Mouse (Mus musculus) neural tube, embryonic 15.5 days (tissue): ENCODE measurements around the gene Naa38. TPM values are rescaled to one million over a fixed set of nuclear protein-coding genes. Genes with fewer than 3 reads are reported as not detected.

Experiments used
- ATAC-seq: fragments of 200-750 bp; cut with Nextera tagmentation; 2 replicates; pipeline ENCODE4 v1.8.0; 2017; ENCODE audit warnings: mild to moderate bottlenecking, moderate TSS enrichment, moderate library complexity; ENCODE audit not compliant: low FRiP score
- H3K27ac ChIP-seq: fragments of 300-500 bp; sonication (generic); replicated peaks from 2 replicates; pipeline ENCODE4 v1.5.1; 2015; ENCODE audit warnings: mild to moderate bottlenecking, inconsistent platforms
- H3K27me3 ChIP-seq: fragments of 300-500 bp; sonication (generic); replicated peaks from 2 replicates; pipeline ENCODE4 v1.6.1; 2015; ENCODE audit warnings: inconsistent platforms
- H3K36me3 ChIP-seq: fragments of 300-500 bp; sonication (generic); 2 replicates; pipeline ENCODE4 v1.6.1; 2015; ENCODE audit warnings: inconsistent platforms
- H3K4me1 ChIP-seq: fragments of 300-500 bp; sonication (generic); 2 replicates; pipeline ENCODE4 v1.6.1; 2015; ENCODE audit warnings: inconsistent platforms
- H3K4me2 ChIP-seq: fragments of 300-500 bp; sonication (generic); 2 replicates; pipeline ENCODE4 v1.6.1; 2015; ENCODE audit warnings: inconsistent platforms, mild to moderate bottlenecking, moderate library complexity
- H3K4me3 ChIP-seq: fragments of 300-500 bp; sonication (generic); replicated peaks from 2 replicates; pipeline ENCODE4 v1.5.1; 2015; ENCODE audit warnings: mild to moderate bottlenecking, inconsistent platforms
- H3K9ac ChIP-seq: fragments of 300-500 bp; sonication (generic); replicated peaks from 2 replicates; pipeline ENCODE4 v1.6.1; 2015; ENCODE audit warnings: mild to moderate bottlenecking, inconsistent platforms
- H3K9me3 ChIP-seq: fragments of 300-500 bp; sonication (generic); replicated peaks from 2 replicates; pipeline ENCODE4 v1.6.1; 2016; ENCODE audit warnings: inconsistent platforms
- WGBS: fragments of 180-500 bp; shearing (Covaris S2); methylation state at CpG from one replicate; pipeline ENCODE4 v1.1.7; 2015; ENCODE audit warnings: mixed read lengths; 5-methylcytosine and 5-hydroxymethylcytosine counted together
- polyA plus RNA-seq: library from polyadenylated mRNA; unstranded; fragments of >200 nt; fragmentation: Nextera tagmentation; extraction: Ambion mirVana; gene quantifications from 2 replicates; pipeline ENCODE4 v1.2.1, GENCODE M21; 2015

The Naa38 gene
- polyA plus RNA-seq, 1 experiment from 2014 or later = 132 TPM

- Histone ChIP-seq H3K4me1 (peaks cover 75% of the 10 kb centered on the region), H3K9me3 (no peaks in the 10 kb centered on the region), H3K27me3 (no peaks in the 10 kb centered on the region), H3K4me3 (peak overlapping the region; percentile 65), H3K27ac (peak overlapping the region; percentile 98), H3K36me3 (peaks cover 36% of the 10 kb centered on the region), H3K9ac (peak overlapping the region; percentile 77), H3K4me2 (peak overlapping the region; percentile 96)
- ATAC-seq = 0 out of 2 replicates have a peak, but pooled peaks have one; percentile 8
- under 1% methylated on average over 41 of the region's 41 CpGs for WGBS
These were observed 15.2 kb downstream of the Naa38 start for GRCm38 (mm10) chr11:69410310-69411072.

- H3K9me3 ChIP-seq = no peaks in the 10 kb centered on the region
- peak overlapping the region; percentile 77 for H3K9ac ChIP-seq
- peaks cover 30% of the 10 kb centered on the region for H3K36me3 ChIP-seq
- no peaks in the 10 kb centered on the region for H3K27me3 ChIP-seq
- ATAC-seq = peak; percentile 51
- H3K4me2 ChIP-seq = peak overlapping the region; percentile 96
- peaks cover 75% of the 10 kb centered on the region for H3K4me1 ChIP-seq
- peak overlapping the region; percentile 98 for H3K27ac ChIP-seq
- H3K4me3 ChIP-seq = peak overlapping the region; percentile 65
- 0% methylated on average over 26 of the region's 26 CpGs for WGBS
These were observed 15.8 kb downstream of the Naa38 start for GRCm38 (mm10) chr11:69411073-69411535.

DNA sequence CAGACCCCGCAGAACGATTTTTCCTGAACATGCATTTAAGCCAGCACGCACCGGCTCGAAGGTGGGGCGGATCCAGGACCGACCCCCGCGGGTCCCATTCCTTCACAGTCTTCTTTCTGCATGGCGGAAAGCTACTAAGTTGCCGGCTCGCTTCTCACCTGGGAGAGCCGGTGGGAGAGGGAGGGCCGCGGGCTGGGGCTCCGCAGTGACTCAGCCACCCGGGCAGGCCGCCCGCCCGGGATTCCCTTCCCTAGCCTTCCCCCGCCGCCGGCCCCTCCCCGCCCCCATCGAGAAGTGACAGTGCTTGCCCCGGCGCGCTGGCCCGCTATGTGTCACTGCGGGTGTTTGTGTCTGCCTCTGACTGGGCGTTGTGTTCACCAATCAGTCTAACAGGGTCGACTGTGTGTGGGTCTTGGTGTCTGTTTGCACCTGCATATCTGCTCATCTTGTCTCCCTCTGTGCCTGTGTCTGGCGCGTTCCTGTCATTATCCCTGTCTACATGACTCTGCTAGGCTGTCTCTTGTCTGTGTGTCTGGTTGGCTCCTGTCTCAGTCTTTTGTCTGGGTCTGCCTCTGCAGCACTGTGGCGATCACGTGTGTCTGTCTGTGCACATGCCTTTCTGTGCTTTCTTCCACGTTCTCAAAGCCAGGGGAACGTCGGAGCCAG is 16.4 kb downstream of the Naa38 start:
- Histone ChIP-seq H3K4me1 (peaks cover 77% of the 10 kb centered on the region), H3K27ac (peak overlapping the region; percentile 98), H3K27me3 (no peaks in the 10 kb centered on the region), H3K4me3 (peak overlapping the region; percentile 65), H3K36me3 (peaks cover 24% of the 10 kb centered on the region), H3K4me2 (peak overlapping the region; percentile 96), H3K9me3 (no peaks in the 10 kb centered on the region), H3K9ac (peak overlapping the region; percentile 77)
- under 1% methylated on average over 38 of the region's 39 CpGs for WGBS
- ATAC-seq = no peak

- 52% methylated on average over 7 of the region's 7 CpGs for WGBS
- peak overlapping the region; percentile 65 for H3K4me3 ChIP-seq
These were observed 17.3 kb downstream of the Naa38 start for GRCm38 (mm10) chr11:69412548-69412947.

GRCm38 (mm10) chr11:69413221-69414181 is 18.2 kb downstream of the Naa38 start, which contains the start of gene Kdm6b:
Kdm6b (minus strand) TSS chr11:69413675.
- Histone ChIP-seq H3K4me1 (peaks cover 79% of the 10 kb centered on the region), H3K36me3 (peaks cover 10% of the 10 kb centered on the region), H3K4me2 (peak within 1 kb of the TSS; percentile 96), H3K4me3 (peak within 1 kb of the TSS; percentile 65), H3K27me3 (no peaks in the 10 kb centered on the region), H3K27ac (peak within 1 kb of the TSS; percentile 98), H3K9me3 (no peaks in the 10 kb centered on the region), H3K9ac (peak within 1 kb of the TSS; percentile 91)
- no peak for ATAC-seq
- WGBS = 32% methylated on average over 12 of the region's 12 CpGs

More at GRCm38 (mm10) chr11:69412548-69412947, 17.3 kb downstream of the Naa38 start:
- no peaks in the 10 kb centered on the region for H3K9me3 ChIP-seq
- H3K27ac ChIP-seq = peak overlapping the region; percentile 98
- peak overlapping the region; percentile 77 for H3K9ac ChIP-seq
- peaks cover 79% of the 10 kb centered on the region for H3K4me1 ChIP-seq
- peaks cover 16% of the 10 kb centered on the region for H3K36me3 ChIP-seq
- no peaks in the 10 kb centered on the region for H3K27me3 ChIP-seq
- H3K4me2 ChIP-seq = peak overlapping the region; percentile 96
- no peak for ATAC-seq

GRCm38 (mm10) chr11:69414421-69415326 is 19.4 kb downstream of the Naa38 start:
- 9% methylated on average over 4 of the region's 4 CpGs for WGBS
- Histone ChIP-seq H3K4me1 (peaks cover 75% of the 10 kb centered on the region), H3K4me3 (peak overlapping the region; percentile 65), H3K9ac (peak overlapping the region; percentile 91), H3K4me2 (peak overlapping the region; percentile 96), H3K27me3 (no peaks in the 10 kb centered on the region), H3K36me3 (peaks cover 10% of the 10 kb centered on the region), H3K9me3 (no peaks in the 10 kb centered on the region), H3K27ac (peak overlapping the region; percentile 98)
- ATAC-seq = no peak

GRCm38 (mm10) chr11:69415327-69415667 is 20.0 kb downstream of the Naa38 start:
- 0% methylated on average over 3 of the region's 3 CpGs for WGBS
- peak; percentile 1; the same call in 1 of the 2 replicates for ATAC-seq
- H3K4me3 ChIP-seq = peak overlapping the region; percentile 65

DNA sequence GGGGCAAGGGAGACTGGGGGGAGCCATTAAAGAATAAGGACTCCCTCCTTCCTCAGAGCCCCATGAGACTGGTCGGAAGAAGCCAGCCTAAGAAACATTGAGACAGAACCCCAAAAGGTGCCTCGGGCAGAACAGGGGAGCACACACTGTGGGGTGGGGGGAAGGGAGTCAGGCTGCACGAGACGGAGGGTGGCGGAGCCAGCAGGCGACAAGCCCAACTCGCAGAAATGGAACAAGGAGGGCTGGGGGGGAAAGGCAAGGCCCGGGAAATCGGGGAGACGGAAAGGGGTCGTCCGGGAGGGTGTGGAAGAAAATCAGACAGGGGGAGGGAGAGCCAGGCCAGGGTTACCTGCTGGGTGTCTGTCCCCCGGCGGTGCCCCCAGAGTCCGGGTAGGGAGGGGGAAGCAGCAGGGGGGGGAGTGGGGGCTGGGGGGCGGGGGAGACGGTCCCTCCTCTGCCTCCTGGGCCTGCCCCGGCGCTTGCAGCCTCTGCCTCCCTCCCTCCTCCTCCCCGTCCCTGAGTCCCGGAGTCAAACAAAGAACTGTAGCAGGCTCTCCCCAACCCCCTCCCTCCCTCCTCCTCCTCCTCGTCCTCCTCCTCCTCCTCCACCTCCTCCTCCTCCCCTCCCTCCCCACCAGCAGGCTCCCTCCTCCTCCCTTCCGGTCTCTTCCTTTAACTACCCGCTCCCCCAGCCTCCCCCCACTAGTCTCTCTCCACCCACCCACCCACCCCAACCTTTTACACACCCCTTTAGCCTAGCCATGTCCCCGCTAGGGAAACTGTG is 20.6 kb downstream of the Naa38 start:
- Histone ChIP-seq H3K4me3 (peak overlapping the region; percentile 65), H3K9me3 (no peaks in the 10 kb centered on the region), H3K27ac (peak overlapping the region; percentile 98), H3K27me3 (peaks cover 5% of the 10 kb centered on the region; the same call in 1 of the 2 replicates), H3K36me3 (peaks cover 10% of the 10 kb centered on the region), H3K9ac (peak overlapping the region; percentile 91), H3K4me2 (peak overlapping the region; percentile 96), H3K4me1 (peaks cover 78% of the 10 kb centered on the region)
- WGBS = 2% methylated on average over 11 of the region's 25 CpGs
- ATAC-seq = peak; percentile 16; the same call in 1 of the 2 replicates

More at GRCm38 (mm10) chr11:69415327-69415667, 20.0 kb downstream of the Naa38 start:
- Histone ChIP-seq H3K36me3 (peaks cover 10% of the 10 kb centered on the region), H3K9ac (peak overlapping the region; percentile 91), H3K4me1 (peaks cover 75% of the 10 kb centered on the region), H3K4me2 (peak overlapping the region; percentile 96), H3K27ac (peak overlapping the region; percentile 98), H3K27me3 (no peaks in the 10 kb centered on the region), H3K9me3 (no peaks in the 10 kb centered on the region)

GRCm38 (mm10) chr11:69416509-69416908 is 21.2 kb downstream of the Naa38 start:
- peaks cover 10% of the 10 kb centered on the region for H3K36me3 ChIP-seq
- peak overlapping the region; percentile 98 for H3K27ac ChIP-seq
- WGBS = under 1% methylated on average over 4 of the region's 4 CpGs
- H3K4me2 ChIP-seq = peak overlapping the region; percentile 96
- no peaks in the 10 kb centered on the region for H3K9me3 ChIP-seq
- peaks cover 80% of the 10 kb centered on the region for H3K4me1 ChIP-seq
- ATAC-seq = no peak
- peak overlapping the region; percentile 60 for H3K9ac ChIP-seq
- peaks cover 11% of the 10 kb centered on the region for H3K27me3 ChIP-seq
- H3K4me3 ChIP-seq = peak overlapping the region; percentile 65
